ENCODE assay signal across 8 mouse cellular contexts in genomic region chr4:123323534-123323933, GRCm38 (mm10). TPM values are rescaled to one million over a fixed set of nuclear protein-coding genes. Genes with fewer than 3 reads are reported as not detected.
DNase-seq lines count a peak whose midpoint lies in the region; ATAC-seq and TF ChIP-seq lines count a peak whose summit lies in the region.

Gene Oxct2a, minus strand, starts transcription at chr4:123323634.

- TF ChIP-seq CTCF in kidney, postnatal 0 days (IDR thresholded peaks at IDR 0.05; ENCODE audit: low read depth), result no peak

- WGBS in kidney, postnatal 0 days, result 17% methylated on average over 11 of the region's 13 CpGs
- WGBS in embryonic facial prominence, embryonic 14.5 days, result 10% methylated on average over 4 of the region's 13 CpGs
- WGBS in intestine, embryonic 14.5 days, result 24% methylated on average over 13 of the region's 13 CpGs
- 15% methylated on average over 13 of the region's 13 CpGs for WGBS in neural tube, embryonic 12.5 days

- H3K4me1 ChIP-seq in kidney, postnatal 0 days (replicated peaks; ENCODE audit: insufficient read depth, low read length), result no peaks in the 10 kb centered on the region
- H3K4me1 ChIP-seq in embryonic facial prominence, embryonic 14.5 days (ENCODE audit: control insufficient read depth, insufficient read depth, low read length), result no peaks in the 10 kb centered on the region
- no peaks in the 10 kb centered on the region for H3K4me1 ChIP-seq in intestine, embryonic 14.5 days (replicated peaks; ENCODE audit: control insufficient read depth, insufficient read depth, low read length)
- no peaks in the 10 kb centered on the region for H3K4me1 ChIP-seq in neural tube, embryonic 12.5 days

- H3K4me3 ChIP-seq in kidney, postnatal 0 days (replicated peaks; ENCODE audit: low read depth, low read length), result peak within 1 kb of the TSS; percentile 18; the same call in 1 of the 2 replicates
- H3K4me3 ChIP-seq in embryonic facial prominence, embryonic 14.5 days (ENCODE audit: low read depth, low read length), result peak within 1 kb of the TSS; percentile 29
- peak within 1 kb of the TSS; percentile 22 for H3K4me3 ChIP-seq in intestine, embryonic 14.5 days (ENCODE audit: low read depth, low read length)
- peak within 1 kb of the TSS; percentile 7; the same call in 1 of the 2 replicates for H3K4me3 ChIP-seq in neural tube, embryonic 12.5 days

- DNase-seq in kidney, postnatal 0 days (ENCODE audit: low spot score), result no peak
- DNase-seq in kidney, postnatal 14 days, result no peak
- DNase-seq in embryonic facial prominence, embryonic 14.5 days (ENCODE audit: low spot score), result no peak
- DNase-seq in intestine, embryonic 14.5 days (ENCODE audit: low spot score), result no peak
- no peak for DNase-seq in frontal cortex, postnatal 10 days (ENCODE audit: low spot score in 2 of 2)
- DNase-seq in natural killer cell, adult 2 months (ENCODE audit: low spot score in 2 of 2), result no peak

- H3K4me2 ChIP-seq in kidney, postnatal 0 days (ENCODE audit: low read length), result peak within 1 kb of the TSS; percentile 50
- peak within 1 kb of the TSS; percentile 52 for H3K4me2 ChIP-seq in embryonic facial prominence, embryonic 14.5 days (ENCODE audit: low read depth, low read length)
- peak within 1 kb of the TSS; percentile 44 for H3K4me2 ChIP-seq in intestine, embryonic 14.5 days (ENCODE audit: low read length)
- peak within 1 kb of the TSS; percentile 54 for H3K4me2 ChIP-seq in neural tube, embryonic 12.5 days (replicated peaks)

- 0 out of 2 replicates have a peak, but pooled peaks cover 4% of the 10 kb centered on the region for H3K27me3 ChIP-seq in kidney, postnatal 0 days (ENCODE audit: insufficient read depth, low read length)
- H3K27me3 ChIP-seq in embryonic facial prominence, embryonic 14.5 days (replicated peaks; ENCODE audit: control insufficient read depth, insufficient read depth, low read length), result peaks cover 9% of the 10 kb centered on the region
- peaks cover 15% of the 10 kb centered on the region for H3K27me3 ChIP-seq in intestine, embryonic 14.5 days (replicated peaks; ENCODE audit: control insufficient read depth, insufficient read depth, low read length)
- peaks cover 20% of the 10 kb centered on the region for H3K27me3 ChIP-seq in neural tube, embryonic 12.5 days (replicated peaks)

- no peaks in the 10 kb centered on the region for H3K9me3 ChIP-seq in kidney, postnatal 0 days (replicated peaks; ENCODE audit: low read length)
- H3K9me3 ChIP-seq in embryonic facial prominence, embryonic 14.5 days (ENCODE audit: control insufficient read depth, low read length), result no peaks in the 10 kb centered on the region
- no peaks in the 10 kb centered on the region for H3K9me3 ChIP-seq in intestine, embryonic 14.5 days (ENCODE audit: control insufficient read depth, low read length)
- H3K9me3 ChIP-seq in neural tube, embryonic 12.5 days, result no peaks in the 10 kb centered on the region

- H3K27ac ChIP-seq in kidney, postnatal 0 days, result no peak within 1 kb of the TSS
- H3K27ac ChIP-seq in embryonic facial prominence, embryonic 14.5 days (replicated peaks; ENCODE audit: low read depth, low read length), result no peak within 1 kb of the TSS
- no peak within 1 kb of the TSS for H3K27ac ChIP-seq in intestine, embryonic 14.5 days (ENCODE audit: low read depth)
- H3K27ac ChIP-seq in neural tube, embryonic 12.5 days, result no peak within 1 kb of the TSS

- no peak within 1 kb of the TSS for H3K9ac ChIP-seq in kidney, postnatal 0 days (ENCODE audit: low read depth, low read length)
- H3K9ac ChIP-seq in embryonic facial prominence, embryonic 14.5 days (ENCODE audit: low read depth, low read length), result no peak within 1 kb of the TSS
- H3K9ac ChIP-seq in intestine, embryonic 14.5 days (ENCODE audit: low read length), result no peak within 1 kb of the TSS
- no peak within 1 kb of the TSS for H3K9ac ChIP-seq in neural tube, embryonic 12.5 days

- peak; percentile 12; the same call in 1 of the 2 replicates for ATAC-seq in kidney, postnatal 0 days (replicated peaks; ENCODE audit: low FRiP score, low read depth)
- no peak for ATAC-seq in embryonic facial prominence, embryonic 14.5 days (ENCODE audit: low read depth)
- ATAC-seq in intestine, embryonic 14.5 days (replicated peaks; ENCODE audit: low FRiP score, low TSS enrichment, low read depth), result no peak
- no peak for ATAC-seq in neural tube, embryonic 12.5 days (ENCODE audit: low FRiP score, low read depth)
- no peak for ATAC-seq in CD4-positive, CD25-positive, alpha-beta regulatory T cell, adult 4 months

- no peaks in the 10 kb centered on the region for H3K36me3 ChIP-seq in kidney, postnatal 0 days (ENCODE audit: insufficient read depth, low read length)
- no peaks in the 10 kb centered on the region for H3K36me3 ChIP-seq in embryonic facial prominence, embryonic 14.5 days (ENCODE audit: control insufficient read depth, insufficient read depth, low read length)
- H3K36me3 ChIP-seq in intestine, embryonic 14.5 days (ENCODE audit: control insufficient read depth, insufficient read depth, low read length), result no peaks in the 10 kb centered on the region
- H3K36me3 ChIP-seq in neural tube, embryonic 12.5 days, result no peaks in the 10 kb centered on the region

RNA-seq across cellular contexts. Expression of gene Oxct2a, which starts in this region (rescaled TPM):
- polyA plus RNA-seq in kidney, postnatal 0 days (2015; fragmentation: Nextera tagmentation; extraction: Ambion mirVana), result not detected in 2 replicates
- not detected in 2 replicates for polyA plus RNA-seq in embryonic facial prominence, embryonic 14.5 days (2014; fragmentation: Nextera tagmentation; extraction: Ambion mirVana)
- not detected in 2 replicates for polyA plus RNA-seq in intestine, embryonic 14.5 days (2014; fragmentation: Nextera tagmentation; extraction: Ambion mirVana)
- polyA plus RNA-seq in neural tube, embryonic 12.5 days (2016; fragmentation: Nextera tagmentation; extraction: Ambion mirVana), result not detected in 2 replicates
- polyA plus RNA-seq in CD4-positive, CD25-positive, alpha-beta regulatory T cell, adult 4 months (2017; shearing (Covaris generic)), result not detected

Comparison
In these comparisons a context has a peak if more than half of its experiments do, and no peak if none do; other contexts are left out.
1. Peak in ATAC-seq, H3K4me3 ChIP-seq and H3K4me2 ChIP-seq in kidney, postnatal 0 days; RNA of the gene not detected or under 1 TPM.